Mouse (Mus musculus): ENCODE measurements around the gene Msantd1. TPM values are rescaled to one million over a fixed set of nuclear protein-coding genes. Genes with fewer than 3 reads are reported as not detected.

Msantd1 gene
- total RNA-seq, 2 experiments from 2014 or later: 0.13 to 0.49 TPM

- intact Hi-C loops (cut with DNase I): no loop called here
- no peak for DNase-seq
These were observed 14.7 kb downstream of the Msantd1 start for GRCm38 (mm10) chr5:34922531-34922930.

DNA sequence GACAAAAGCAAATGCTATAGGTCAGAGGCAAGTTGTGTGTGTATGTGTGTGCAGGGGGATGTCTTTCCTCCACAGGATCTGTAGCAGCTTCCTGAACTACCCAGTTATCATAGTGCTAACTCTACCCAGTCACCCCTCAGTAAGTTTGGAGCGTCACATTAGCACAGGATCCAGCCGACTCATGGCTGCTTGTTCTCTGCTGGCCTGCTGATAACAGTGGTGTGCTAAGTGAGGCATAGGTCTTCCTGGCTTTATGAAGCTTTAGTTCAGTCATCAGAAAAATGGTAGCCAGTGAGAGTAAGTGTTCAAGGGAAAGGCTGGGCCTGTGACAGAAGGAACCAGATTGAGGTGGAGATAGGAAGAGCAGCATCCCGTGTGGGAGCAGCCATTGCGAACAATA lies 16.1 kb downstream of the Msantd1 start:
- no peak for DNase-seq

GRCm38 (mm10) chr5:34924519-34924918 lies 16.7 kb downstream of the Msantd1 start:
- intact Hi-C loops (cut with DNase I): no loop called here
- DNase-seq: no peak

More for the DNA sequence above, 16.1 kb downstream of the Msantd1 start:
- intact Hi-C loops (cut with DNase I): no loop called here

- no peak for DNase-seq
- intact Hi-C loops (cut with DNase I): no loop called here
These were observed 19.8 kb downstream of the Msantd1 start for GRCm38 (mm10) chr5:34927648-34928047.

GRCm38 (mm10) chr5:34930151-34930975 lies 22.6 kb downstream of the Msantd1 start:
- DNase-seq: no peak
- intact Hi-C loops (cut with DNase I): no loop called here

DNA sequence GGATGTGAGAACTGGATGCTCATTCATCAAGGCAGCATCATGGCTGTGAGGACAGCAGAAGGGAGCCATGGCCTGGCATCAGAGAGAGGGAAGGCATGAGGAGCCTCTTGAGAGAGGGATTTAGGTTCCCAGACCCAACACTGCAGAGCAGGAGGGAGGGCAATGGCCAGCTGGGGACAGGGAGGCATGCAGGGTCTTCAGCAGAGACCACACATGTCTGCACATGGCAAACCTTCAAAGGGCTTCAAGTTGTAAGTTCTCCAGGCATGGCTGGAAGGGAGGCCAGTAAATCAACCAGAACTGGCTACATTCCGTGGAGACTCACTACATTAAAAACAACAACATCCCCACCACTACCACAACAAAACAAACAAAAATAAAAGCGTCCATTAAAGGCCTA lies 23.3 kb downstream of the Msantd1 start:
- intact Hi-C loops (cut with DNase I): no loop called here
- DNase-seq: no peak

DNA sequence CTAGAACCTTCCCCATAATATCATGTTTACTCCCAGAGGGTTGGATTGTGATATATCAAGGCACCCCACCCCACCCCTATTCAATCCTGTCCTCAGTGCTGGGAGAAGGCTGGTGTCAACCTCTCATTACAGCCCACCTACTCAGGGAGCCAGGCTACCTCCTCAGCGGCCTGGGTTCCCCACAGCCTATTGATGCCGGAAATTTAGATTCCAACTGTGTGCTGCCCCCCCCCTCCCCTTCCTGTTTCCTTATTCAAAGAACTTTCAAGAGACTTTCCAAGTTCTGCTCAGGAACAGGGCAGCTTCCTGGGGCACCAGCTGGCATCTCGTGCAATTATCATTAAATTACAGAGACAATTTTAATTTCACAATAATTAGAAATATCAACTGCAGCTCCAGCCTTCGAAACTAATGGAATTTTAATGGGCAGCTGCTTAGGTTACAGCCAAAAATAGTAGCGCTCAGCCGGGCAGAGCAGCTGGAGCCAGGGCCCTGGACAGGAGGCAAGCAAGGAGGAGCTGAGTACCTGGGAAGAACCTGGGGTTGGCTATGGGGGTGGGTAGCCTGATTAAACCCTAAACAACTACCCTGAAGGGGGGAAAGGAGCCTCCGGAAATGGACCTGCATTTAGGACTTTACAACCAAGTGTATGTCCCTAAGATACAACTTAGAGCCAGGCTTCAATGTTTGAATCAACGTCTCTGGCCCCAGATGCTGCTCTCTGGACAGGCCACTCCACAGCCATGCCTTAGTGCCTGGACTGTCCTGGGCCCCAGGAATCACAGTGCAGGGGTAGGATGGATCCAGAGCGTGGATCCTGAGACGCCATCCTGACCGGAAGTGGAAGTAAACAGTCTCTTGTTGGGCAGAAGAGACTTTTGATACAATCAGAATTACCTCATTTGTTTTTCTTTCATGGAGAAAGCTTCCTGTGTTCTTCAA lies 24.0 kb downstream of the Msantd1 start:
- intact Hi-C loops (cut with DNase I): no loop called here
- DNase-seq: no peak

GRCm38 (mm10) chr5:34932458-34932806 lies 24.6 kb downstream of the Msantd1 start:
- intact Hi-C loops (cut with DNase I): no loop called here
- no peak for DNase-seq

DNA sequence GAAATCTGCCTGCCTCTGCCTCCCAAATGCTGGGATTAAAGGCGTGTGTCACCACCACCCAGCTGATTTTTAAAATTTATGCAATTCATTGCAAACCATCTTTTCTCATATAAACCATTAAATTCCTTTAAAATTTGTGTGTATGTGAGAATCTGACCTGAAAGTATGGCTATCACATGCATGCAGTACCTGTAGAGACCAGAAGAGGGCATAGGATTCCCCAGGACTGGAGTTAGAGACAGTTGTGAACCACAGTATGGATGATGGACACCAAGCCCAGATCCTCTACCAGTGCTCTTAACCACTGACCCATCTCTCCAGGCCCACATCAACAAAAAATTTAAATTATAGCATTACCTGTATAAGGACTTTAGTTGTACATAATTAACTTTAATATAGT lies 25.6 kb downstream of the Msantd1 start:
- intact Hi-C loops (cut with DNase I): no loop called here
- no peak for DNase-seq

GRCm38 (mm10) chr5:34941710-34942470 lies 34.1 kb downstream of the Msantd1 start:
- intact Hi-C loops (cut with DNase I): no loop called here

GRCm38 (mm10) chr5:34943428-34943827 lies 35.6 kb downstream of the Msantd1 start:
- intact Hi-C loops (cut with DNase I): no loop called here
- no peak for DNase-seq

More at GRCm38 (mm10) chr5:34941710-34942470, 34.1 kb downstream of the Msantd1 start:
- no peak for DNase-seq

GRCm38 (mm10) chr5:34948861-34949760 lies 41.3 kb downstream of the Msantd1 start, which contains the start of gene Rgs12:
Gene Rgs12 (plus strand): TSS chr5:34949445.
- intact Hi-C loops (cut with DNase I): no loop called here
- DNase-seq: peak; percentile 79 to 84

DNA sequence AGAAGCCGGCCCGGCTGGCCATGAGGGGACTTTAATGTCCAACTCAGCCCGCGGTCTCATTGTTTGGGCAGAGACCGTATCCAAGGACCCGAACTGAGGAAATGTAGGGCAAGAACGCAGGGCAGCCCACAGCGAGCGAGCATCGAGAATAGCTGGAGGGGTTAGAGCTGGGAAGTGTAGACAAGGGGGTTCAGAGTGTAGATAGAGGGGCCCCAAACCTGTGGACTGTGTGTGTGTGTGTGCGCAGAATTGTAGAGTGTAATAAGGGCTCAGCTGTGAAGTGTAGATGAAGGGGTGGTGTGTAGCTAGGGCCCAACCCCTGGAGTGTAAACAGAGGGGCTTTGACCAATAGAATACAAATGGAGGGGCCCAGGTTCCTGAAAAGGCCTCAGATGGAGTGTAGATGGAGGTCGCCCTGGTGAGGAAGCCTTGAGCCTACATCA lies 42.0 kb downstream of the Msantd1 start:
- intact Hi-C loops (cut with DNase I): no loop called here
- no peak for DNase-seq

DNA sequence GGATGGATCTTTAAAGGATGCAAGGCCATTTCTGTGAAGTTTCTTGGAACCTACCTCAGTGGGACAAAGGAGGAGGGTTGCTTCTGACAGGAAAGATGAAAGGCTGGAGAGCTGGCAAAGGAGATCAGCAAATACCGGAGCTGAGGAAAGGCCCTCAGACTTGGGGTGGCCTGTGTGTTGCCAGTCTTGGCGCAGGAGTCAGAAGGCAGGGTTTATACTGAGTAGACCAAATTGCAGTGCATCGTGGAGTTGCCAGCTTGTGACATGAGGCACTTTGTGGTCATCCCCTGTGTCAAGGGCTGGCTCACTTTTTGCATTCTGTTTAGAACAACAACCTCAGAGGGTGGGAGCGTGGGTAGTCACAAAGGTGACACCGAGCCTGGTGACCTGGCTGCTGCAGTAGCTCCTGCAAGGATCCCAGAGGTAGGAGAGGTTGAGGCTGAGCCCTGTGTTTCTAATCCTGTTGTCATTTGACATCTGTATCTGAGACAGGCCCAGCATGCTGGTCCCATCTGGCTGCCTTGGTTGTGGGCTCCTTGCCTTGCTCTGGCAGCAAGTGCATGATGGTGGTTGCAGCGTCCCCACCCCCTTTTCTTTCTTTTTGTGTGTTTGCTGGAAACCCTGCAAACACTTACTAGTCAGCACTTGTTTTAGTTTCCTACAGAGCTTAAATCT lies 42.8 kb downstream of the Msantd1 start:
- intact Hi-C loops (cut with DNase I): no loop called here
- no peak for DNase-seq

GRCm38 (mm10) chr5:34951161-34951834 lies 43.5 kb downstream of the Msantd1 start:
- intact Hi-C loops (cut with DNase I): no loop called here
- peak; percentile 36 to 43 for DNase-seq

DNA sequence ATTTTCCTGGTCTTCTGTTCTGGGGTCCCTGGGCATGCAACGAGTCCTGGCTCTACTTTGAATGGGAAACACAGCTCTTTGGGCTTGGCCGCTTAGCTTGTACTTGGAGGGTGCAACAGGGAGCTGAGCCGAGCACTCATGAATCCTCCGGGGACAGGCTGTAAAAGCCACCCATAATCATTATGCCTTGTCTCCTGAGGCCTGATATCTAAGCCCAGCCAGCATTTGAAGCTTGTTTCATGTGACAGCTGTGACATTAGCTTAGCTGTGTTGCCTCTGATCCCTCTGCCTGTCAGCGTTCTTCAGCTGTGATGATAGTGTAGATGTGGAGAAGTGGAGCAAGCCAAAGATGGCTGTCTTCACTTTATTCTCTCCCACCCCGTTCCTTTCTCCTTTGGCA lies 46.7 kb downstream of the Msantd1 start:
- intact Hi-C loops (cut with DNase I): no loop called here
- DNase-seq: no peak

GRCm38 (mm10) chr5:34955630-34956029 lies 47.8 kb downstream of the Msantd1 start:
- no peak for DNase-seq
- intact Hi-C loops (cut with DNase I): no loop called here

- intact Hi-C loops (cut with DNase I): no loop called here
These were observed 48.3 kb downstream of the Msantd1 start for GRCm38 (mm10) chr5:34956151-34956550.

More at GRCm38 (mm10) chr5:34956151-34956550, 48.3 kb downstream of the Msantd1 start:
- no peak for DNase-seq

Data from gastrocnemius, postnatal 36 days (tissue).